Mouse (Mus musculus) erythroblast, embryonic 14.5 days (primary cell): ENCODE measurements at regions not wholly inside any gene's neighbourhood (a gene's known extent, or its start where the extent isn't known, plus 50 kb on each side); places are given as distances from the start of the nearest gene placed in this dataset.

Source experiments
- GATA1 ChIP-seq: IDR thresholded peaks from 2 replicates; pipeline ENCODE4 v1.6.1; 2012; ENCODE audit warnings: low read length, inconsistent platforms, mixed read lengths
- TAL1 ChIP-seq: IDR thresholded peaks from 3 replicates; pipeline ENCODE4 v1.6.1; 2012; ENCODE audit warnings: low read length, inconsistent platforms, mixed read lengths

DNA sequence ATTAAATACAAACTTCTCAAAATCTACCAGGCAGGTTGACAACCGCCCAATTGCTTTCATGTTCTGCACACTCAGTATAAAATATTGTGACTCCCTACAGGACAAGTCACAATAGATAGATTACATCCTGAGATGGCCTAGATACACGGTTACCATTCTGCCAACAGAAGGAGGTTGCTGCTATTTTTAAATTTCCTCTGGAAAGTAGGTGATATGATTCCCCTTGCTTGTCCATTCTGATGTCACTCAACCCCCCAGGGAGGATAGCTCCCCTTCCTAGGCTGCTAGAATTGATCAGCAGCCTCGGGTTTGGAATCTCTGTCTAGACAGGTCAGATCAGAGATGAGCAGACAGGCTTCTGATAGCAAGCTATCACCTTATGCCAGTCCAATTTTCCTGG, 221.2 kb upstream of the Tnp1 start:
- TF ChIP-seq TAL1 (no peak), GATA1 (no peak)
